Mouse (Mus musculus): ENCODE results near the gene Sqor.

Gene Sqor

GRCm38 (mm10) chr2:122765071-122765793 is at the start of gene Sqor:
Gene Sqor, plus strand, starts transcription at chr2:122765237.
- peak; percentile 76 to 85 for DNase-seq

GRCm38 (mm10) chr2:122716301-122716842 is 48.7 kb upstream of the Sqor start:
- DNase-seq = no peak

- no peak for DNase-seq
Observed at GRCm38 (mm10) chr2:122719232-122719631, 45.8 kb upstream of the Sqor start.

- no peak for DNase-seq
Observed at GRCm38 (mm10) chr2:122720564-122720963, 44.5 kb upstream of the Sqor start.

GRCm38 (mm10) chr2:122725604-122726003 is 39.4 kb upstream of the Sqor start:
- DNase-seq = peak; percentile 57 to 61

GRCm38 (mm10) chr2:122731456-122731855 is 33.6 kb upstream of the Sqor start:
- no peak for DNase-seq

GRCm38 (mm10) chr2:122737894-122738830 is 26.9 kb upstream of the Sqor start, which contains the start of gene Bloc1s6:
Gene Bloc1s6, plus strand, starts transcription at chr2:122738503.
- DNase-seq = peak; percentile 93 to 95

GRCm38 (mm10) chr2:122739023-122739422 is 26.0 kb upstream of the Sqor start:
- no peak for DNase-seq

GRCm38 (mm10) chr2:122746461-122746860 is 18.6 kb upstream of the Sqor start:
- DNase-seq = no peak

- DNase-seq = peak; percentile 73 to 75
Observed at GRCm38 (mm10) chr2:122753739-122754343, 11.2 kb upstream of the Sqor start.

- DNase-seq = no peak
Observed at GRCm38 (mm10) chr2:122759791-122760190, 5.2 kb upstream of the Sqor start.

- peak in 1 of 2 experiments; percentile 22 for DNase-seq
Observed at GRCm38 (mm10) chr2:122762991-122763390, 2.0 kb upstream of the Sqor start.

GRCm38 (mm10) chr2:122764526-122764925 is 511 bp upstream of the Sqor start:
- peak in 1 of 2 experiments; percentile 25 for DNase-seq

- DNase-seq = no peak
Observed at GRCm38 (mm10) chr2:122765794-122766145, 733 bp downstream of the Sqor start.

GRCm38 (mm10) chr2:122771002-122771401 is 6.0 kb downstream of the Sqor start:
- no peak for DNase-seq

GRCm38 (mm10) chr2:122772899-122773298 is 7.9 kb downstream of the Sqor start:
- DNase-seq = no peak

GRCm38 (mm10) chr2:122775491-122775890 is 10.5 kb downstream of the Sqor start:
- DNase-seq = no peak

- DNase-seq = no peak
Observed at GRCm38 (mm10) chr2:122776823-122777222, 11.8 kb downstream of the Sqor start.

- no peak for DNase-seq
Observed at GRCm38 (mm10) chr2:122779967-122780366, 14.9 kb downstream of the Sqor start.

GRCm38 (mm10) chr2:122780447-122780846 is 15.4 kb downstream of the Sqor start:
- DNase-seq = no peak

- DNase-seq = no peak
Observed at GRCm38 (mm10) chr2:122781590-122782356, 16.7 kb downstream of the Sqor start.

- DNase-seq = no peak
Observed at GRCm38 (mm10) chr2:122783730-122784129, 18.7 kb downstream of the Sqor start.

Measured in kidney, postnatal 4 days (tissue).